Mouse (Mus musculus): ENCODE data around the gene Bahcc1.

GRCm38 (mm10) chr11:120239581-120239991 lies 6.8 kb downstream of the Bahcc1 start:
- TF ChIP-seq CTCF (conservative IDR thresholded peaks at IDR 0.05 in 1 of 2, IDR thresholded peaks at IDR 0.05 in 1 of 2; ENCODE audit: low read depth in 2 of 2, low read length in 2 of 2) (no peak), RAD21 (IDR thresholded peaks at IDR 0.05; ENCODE audit: low read depth, low read length) (no peak), BHLHE40 (IDR thresholded peaks at IDR 0.05; ENCODE audit: low read depth, low read length) (no peak), ZNF384 (IDR thresholded peaks at IDR 0.05; ENCODE audit: low read depth, low read length) (no peak), EP300 (IDR thresholded peaks at IDR 0.05; ENCODE audit: low read length) (no peak)
